Mouse (Mus musculus) midbrain, postnatal 0 days (tissue): ENCODE measurements around the gene Oas1h. TPM values are rescaled to one million over a fixed set of nuclear protein-coding genes. Genes with fewer than 3 reads are reported as not detected.

Experiments
- ATAC-seq: fragments of 200-750 bp; cut with Nextera tagmentation; 2 replicates; pipeline ENCODE4 v1.8.0; 2017; ENCODE audit warnings: moderate number of reproducible peaks, mild to moderate bottlenecking, moderate TSS enrichment, moderate library complexity; ENCODE audit not compliant: low FRiP score
- DNase-seq: peaks from one replicate; pipeline ENCODE4 v3.0.0-alpha.2; 2015; ENCODE audit warnings: low spot score
- H3K27ac ChIP-seq: fragments of 300-500 bp; sonication (generic); 2 replicates; pipeline ENCODE4 v1.5.1; 2014; ENCODE audit warnings: low read depth, mild to moderate bottlenecking, low read length, mixed read lengths
- H3K27me3 ChIP-seq: fragments of 300-500 bp; sonication (generic); 2 replicates; pipeline ENCODE4 v1.6.1; 2014; ENCODE audit warnings: low read length, control low read depth, mixed read lengths; ENCODE audit not compliant: insufficient read depth
- H3K36me3 ChIP-seq: fragments of 300-500 bp; sonication (generic); 2 replicates; pipeline ENCODE4 v1.6.1; 2014; ENCODE audit warnings: low read length, control low read depth, mixed read lengths; ENCODE audit not compliant: insufficient read depth
- H3K4me1 ChIP-seq: fragments of 300-500 bp; sonication (generic); 2 replicates; pipeline ENCODE4 v1.6.1; 2014; ENCODE audit warnings: mild to moderate bottlenecking, control low read depth, antibody characterized with exemption, low read length, mixed read lengths; ENCODE audit not compliant: insufficient read depth
- H3K4me2 ChIP-seq: fragments of 300-500 bp; sonication (generic); 2 replicates; pipeline ENCODE4 v1.6.1; 2014; ENCODE audit warnings: low read depth, mild to moderate bottlenecking, low read length, mixed read lengths; ENCODE audit not compliant: poor library complexity, severe bottlenecking
- H3K4me3 ChIP-seq: fragments of 300-500 bp; sonication (generic); 2 replicates; pipeline ENCODE4 v1.5.1; 2014; ENCODE audit warnings: low read depth, mild to moderate bottlenecking, low read length, moderate library complexity
- H3K9ac ChIP-seq: fragments of 300-500 bp; sonication (generic); replicated peaks from 2 replicates; pipeline ENCODE4 v1.6.1; 2014; ENCODE audit warnings: mild to moderate bottlenecking, low read length, moderate library complexity, mixed read lengths; ENCODE audit not compliant: poor library complexity, severe bottlenecking
- H3K9me3 ChIP-seq: fragments of 300-500 bp; sonication (generic); 2 replicates; pipeline ENCODE4 v1.6.1; 2016; ENCODE audit warnings: low read length, control low read depth
- CTCF ChIP-seq: IDR thresholded peaks from 2 replicates; pipeline ENCODE4 v1.5.1; 2016; ENCODE audit warnings: antibody characterized with exemption, mild to moderate bottlenecking
- WGBS: fragments of 180-500 bp; shearing (Covaris S2); extraction: QIAGEN DNeasy Blood & Tissue Kit; methylation state at CpG from one replicate; pipeline ENCODE4 v1.1.7; 2014; 5-methylcytosine and 5-hydroxymethylcytosine counted together
- microRNA-seq: library from miRNA; unstranded; fragments of <30 nt; microRNA quantifications from one replicate; pipeline ENCODE4, GENCODE M21; 2016; ENCODE audit warnings: borderline number of aligned reads
- polyA plus RNA-seq: library from polyadenylated mRNA; unstranded; fragments of >200 nt; fragmentation: Nextera tagmentation; extraction: Ambion mirVana; gene quantifications from 2 replicates; pipeline ENCODE4 v1.2.1, GENCODE M21; 2015
- total RNA-seq: library from RNA; depleted of rRNA; stranded (reverse); fragments of >200 nt; gene quantifications from 2 replicates; pipeline ENCODE4 v1.2.3, GENCODE M21; 2014; rRNA removed

Gene Oas1h
- total and polyA plus RNA-seq, 2 experiments from 2014 or later = not detected

DNA sequence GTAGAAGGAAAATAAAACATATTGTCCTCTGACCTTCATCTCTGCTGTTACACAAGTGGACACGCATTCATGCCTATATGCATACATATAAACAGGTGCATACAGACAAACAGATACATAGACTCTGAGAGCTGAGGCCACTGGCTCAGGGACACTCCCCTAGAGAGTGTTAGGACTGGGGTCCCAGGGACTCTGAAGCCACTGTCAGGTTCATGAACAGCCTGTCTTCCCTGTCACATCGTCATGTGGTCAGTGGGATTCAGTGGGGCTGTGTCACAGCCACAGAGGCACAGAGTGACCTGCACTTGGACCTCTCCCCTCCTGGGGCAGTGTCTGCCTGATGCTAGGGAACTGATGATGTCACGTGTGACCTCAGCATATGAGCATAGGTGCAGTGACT is 59.1 kb downstream of the Oas1h start:
- no peak for TF ChIP-seq CTCF
- H3K4me3 ChIP-seq = no peak overlapping the region
- H3K4me2 ChIP-seq = no peak overlapping the region
- H3K4me1 ChIP-seq = no peaks in the 10 kb centered on the region
- no peak overlapping the region for H3K27ac ChIP-seq
- ATAC-seq (no peak), DNase-seq (no peak)
- 82% methylated on average over 3 of the region's 3 CpGs for WGBS
- H3K9ac ChIP-seq = no peak overlapping the region
- no peaks in the 10 kb centered on the region for H3K27me3 ChIP-seq
- H3K36me3 ChIP-seq = no peaks in the 10 kb centered on the region
- no peaks in the 10 kb centered on the region for H3K9me3 ChIP-seq

Small RNA genes lying within 50 kb of the gene (microRNA-seq; reads per million reads assigned to microRNA genes)
- not detected for gene Gm22907

Other genes with a start within 250 kb of the Oas1h start
- gene Rita1, start 248.8 kb upstream of the Oas1h start, total RNA-seq = 32.3 and 43.6 TPM in 2 replicates
- 31.4 and 33.9 TPM in 2 replicates for gene Rita1, start 248.8 kb upstream of the Oas1h start, polyA plus RNA-seq
- gene Ddx54, start 248.7 kb upstream of the Oas1h start, total RNA-seq = 36.2 and 37.8 TPM in 2 replicates
- 31.7 and 32.6 TPM in 2 replicates for gene Ddx54, start 248.7 kb upstream of the Oas1h start, polyA plus RNA-seq
- gene Cfap73, start 227.2 kb upstream of the Oas1h start, total RNA-seq = 0.38 and 0.60 TPM in 2 replicates
- gene Cfap73, start 227.2 kb upstream of the Oas1h start, polyA plus RNA-seq = 0.62 and 0.74 TPM in 2 replicates
- gene Rasal1, start 212.6 kb upstream of the Oas1h start, total RNA-seq = 18.1 and 24.7 TPM in 2 replicates
- 8.2 and 9.9 TPM in 2 replicates for gene Rasal1, start 212.6 kb upstream of the Oas1h start, polyA plus RNA-seq
- gene Dtx1, start 149.5 kb upstream of the Oas1h start, total RNA-seq = 240 and 242 TPM in 2 replicates
- gene Dtx1, start 149.5 kb upstream of the Oas1h start, polyA plus RNA-seq = 63.0 and 67.9 TPM in 2 replicates
- 0.27 and 1.4 TPM in 2 replicates for gene Oas2, start 111.6 kb upstream of the Oas1h start, total RNA-seq
- gene Oas2, start 111.6 kb upstream of the Oas1h start, polyA plus RNA-seq = 0.31 and 0.37 TPM in 2 replicates
- gene Oas3, start 83.8 kb upstream of the Oas1h start, total RNA-seq = 0.80 and 1.3 TPM in 2 replicates
- gene Oas3, start 83.8 kb upstream of the Oas1h start, polyA plus RNA-seq = 0.54 and 0.57 TPM in 2 replicates
- 0.28 and 1.0 TPM in 2 replicates for gene Oas1e, start 65.9 kb upstream of the Oas1h start, total RNA-seq
- 0.49 and 0.68 TPM in 2 replicates for gene Oas1e, start 65.9 kb upstream of the Oas1h start, polyA plus RNA-seq
- gene Oas1c, start 48.9 kb upstream of the Oas1h start, total RNA-seq = 0.71 and 0.99 TPM in 2 replicates
- gene Oas1c, start 48.9 kb upstream of the Oas1h start, polyA plus RNA-seq = 0.59 and 0.62 TPM in 2 replicates
- not detected in 2 replicates for gene Oas1f, start 14.1 kb upstream of the Oas1h start, total RNA-seq
- gene Oas1f, start 14.1 kb upstream of the Oas1h start, polyA plus RNA-seq = not detected in 2 replicates
- gene Oas1g, start 26.2 kb downstream of the Oas1h start, total RNA-seq = 0.52 and 1.2 TPM in 2 replicates
- 0.26 and 0.28 TPM in 2 replicates for gene Oas1g, start 26.2 kb downstream of the Oas1h start, polyA plus RNA-seq
- gene Oas1a, start 46.1 kb downstream of the Oas1h start, total RNA-seq = 0.28 and 1.8 TPM in 2 replicates
- 1.2 and 1.6 TPM in 2 replicates for gene Oas1a, start 46.1 kb downstream of the Oas1h start, polyA plus RNA-seq
- 0.22 TPM in 1 of 2 replicates, not detected in the other for gene Oas1d, start 53.1 kb downstream of the Oas1h start, total RNA-seq
- 0.39 and 0.78 TPM in 2 replicates for gene Oas1d, start 53.1 kb downstream of the Oas1h start, polyA plus RNA-seq
- 43.6 and 44.6 TPM in 2 replicates for gene Rph3a, start 148.7 kb downstream of the Oas1h start, total RNA-seq
- 33.3 and 35.5 TPM in 2 replicates for gene Rph3a, start 148.7 kb downstream of the Oas1h start, polyA plus RNA-seq